Mouse (Mus musculus) ovary, adult 18-20 months (tissue): ENCODE measurements at regions not wholly inside any gene's neighbourhood (a gene's known extent, or its start where the extent isn't known, plus 50 kb on each side); places are given as distances from the start of the nearest gene placed in this dataset.

Experiments used
- DNase-seq: peaks from one replicate; pipeline ENCODE4 v3.0.0; 2022; ENCODE audit warnings: low spot score, mixed read lengths

DNA sequence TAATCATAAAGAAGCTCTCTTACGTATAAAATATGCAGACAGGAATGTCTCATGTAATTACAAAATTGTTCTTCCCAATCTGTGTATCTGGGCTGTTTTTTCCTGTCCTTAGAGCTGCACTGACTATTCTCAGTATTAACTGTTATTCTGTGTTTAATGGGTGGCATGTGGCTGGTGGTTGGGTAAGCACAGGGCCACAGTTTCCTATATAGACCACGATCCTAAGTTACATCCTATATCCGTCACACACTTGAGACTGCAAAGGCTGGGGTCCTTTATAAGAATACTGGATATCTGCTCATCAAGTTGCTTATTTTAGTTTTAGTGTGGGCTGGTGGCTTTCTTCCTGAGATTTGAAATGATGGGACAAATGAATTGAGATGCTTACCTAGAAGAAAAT lies 159.0 kb downstream of the Sox4 start:
- DNase-seq: no peak

DNA sequence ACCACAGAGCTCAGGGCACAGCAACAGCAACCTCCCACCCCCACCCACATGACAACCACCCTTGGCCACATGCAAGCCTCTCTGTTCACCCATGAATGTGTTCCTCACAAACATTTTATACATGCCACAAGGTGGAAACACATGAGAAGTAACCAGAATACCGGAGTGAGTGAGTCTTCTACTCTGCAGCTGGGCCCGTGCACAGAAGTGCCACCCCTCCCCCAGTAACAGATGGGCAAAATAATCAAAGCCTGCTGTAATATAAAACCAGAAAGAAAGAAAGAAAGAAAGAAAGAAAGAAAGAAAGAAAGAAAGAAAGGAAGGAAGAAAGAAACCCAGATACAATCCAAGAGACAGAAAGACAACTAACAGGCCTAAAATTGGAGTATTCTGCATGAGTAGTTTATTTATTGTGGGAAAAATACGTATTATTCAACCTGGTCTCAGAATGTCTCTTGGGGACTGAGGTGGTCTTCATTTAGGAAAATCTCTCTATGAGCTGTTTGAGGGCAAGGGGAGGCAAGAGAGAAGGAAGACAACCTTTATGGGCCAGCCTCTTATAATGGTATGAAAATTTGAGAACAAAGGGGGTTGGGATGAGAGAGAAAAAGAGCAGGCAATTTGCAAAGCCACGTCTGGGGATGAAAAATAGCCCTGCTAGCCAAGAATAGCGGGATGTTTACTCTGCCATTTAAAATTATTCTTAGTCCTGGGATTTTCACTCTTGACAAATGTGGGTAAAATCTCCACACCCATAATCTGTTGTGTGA lies 160.2 kb downstream of the Sox4 start:
- no peak for DNase-seq

DNA sequence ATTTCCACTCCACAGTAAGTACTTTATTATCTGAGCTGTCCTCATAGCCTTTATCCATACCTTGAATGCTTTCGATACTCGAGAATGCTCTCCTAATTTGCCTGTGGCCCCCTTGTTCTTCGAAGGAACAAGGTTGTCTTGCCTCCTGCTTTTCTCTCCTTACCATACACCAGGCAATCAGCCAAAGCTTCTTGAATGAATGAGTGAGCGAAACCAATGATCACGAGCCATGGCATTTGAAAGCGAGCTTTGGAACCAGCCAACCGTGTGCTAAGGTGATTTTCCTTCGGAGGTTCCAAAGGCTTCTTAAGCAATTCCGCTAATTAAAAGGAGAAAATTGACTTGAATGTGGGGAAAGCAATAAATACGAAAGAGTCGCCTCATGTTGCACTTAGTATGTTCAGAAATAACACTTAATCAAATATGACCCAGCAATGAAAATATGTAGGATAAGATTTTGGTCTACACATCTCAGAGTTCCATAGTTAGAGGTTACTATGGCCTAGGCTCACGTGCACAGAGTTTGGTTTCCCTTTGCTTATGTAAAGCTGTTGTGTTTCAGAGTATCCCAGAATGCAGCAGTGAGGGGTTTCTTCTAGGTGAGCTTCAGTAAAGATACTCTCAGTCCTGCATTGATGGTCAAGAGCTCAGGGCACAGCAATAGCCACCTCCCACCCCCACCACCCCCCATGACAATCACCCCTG lies 160.9 kb downstream of the Sox4 start:
- no peak for DNase-seq

DNA sequence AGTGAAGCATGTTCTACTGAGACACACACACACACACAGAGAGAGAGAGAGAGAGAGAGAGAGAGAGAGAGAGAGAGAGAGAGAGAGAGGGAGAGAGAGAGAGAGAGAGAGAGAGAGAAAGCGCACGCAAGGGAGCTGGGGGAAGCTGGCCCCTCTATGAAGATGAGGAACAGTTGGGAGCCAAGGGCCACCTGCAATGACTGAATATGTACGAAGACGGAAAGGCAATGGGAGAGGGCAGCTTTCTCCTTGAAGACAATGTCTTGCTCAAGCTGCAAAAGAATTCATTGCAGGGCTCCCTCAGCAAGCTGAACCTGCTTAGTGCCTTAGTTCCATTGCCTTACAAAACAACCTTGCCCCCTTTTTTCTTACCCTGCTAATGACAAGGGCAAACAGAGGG lies 163.1 kb downstream of the Sox4 start:
- DNase-seq: no peak

DNA sequence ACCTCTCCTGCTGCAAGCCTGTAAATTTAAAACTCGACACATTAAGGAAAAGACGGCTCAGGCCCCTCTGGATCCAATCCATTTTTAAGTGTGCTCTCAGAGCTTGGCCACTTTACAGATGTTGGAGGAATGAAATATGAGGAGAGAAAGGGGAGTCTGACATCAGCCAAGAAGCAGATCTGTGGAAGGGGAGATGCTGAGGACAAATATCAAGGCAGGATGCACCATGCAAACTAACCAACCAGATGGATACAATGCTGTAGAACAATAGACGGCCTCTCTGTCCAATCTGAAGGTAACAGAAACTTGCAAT lies 166.2 kb downstream of the Sox4 start:
- DNase-seq: no peak

DNA sequence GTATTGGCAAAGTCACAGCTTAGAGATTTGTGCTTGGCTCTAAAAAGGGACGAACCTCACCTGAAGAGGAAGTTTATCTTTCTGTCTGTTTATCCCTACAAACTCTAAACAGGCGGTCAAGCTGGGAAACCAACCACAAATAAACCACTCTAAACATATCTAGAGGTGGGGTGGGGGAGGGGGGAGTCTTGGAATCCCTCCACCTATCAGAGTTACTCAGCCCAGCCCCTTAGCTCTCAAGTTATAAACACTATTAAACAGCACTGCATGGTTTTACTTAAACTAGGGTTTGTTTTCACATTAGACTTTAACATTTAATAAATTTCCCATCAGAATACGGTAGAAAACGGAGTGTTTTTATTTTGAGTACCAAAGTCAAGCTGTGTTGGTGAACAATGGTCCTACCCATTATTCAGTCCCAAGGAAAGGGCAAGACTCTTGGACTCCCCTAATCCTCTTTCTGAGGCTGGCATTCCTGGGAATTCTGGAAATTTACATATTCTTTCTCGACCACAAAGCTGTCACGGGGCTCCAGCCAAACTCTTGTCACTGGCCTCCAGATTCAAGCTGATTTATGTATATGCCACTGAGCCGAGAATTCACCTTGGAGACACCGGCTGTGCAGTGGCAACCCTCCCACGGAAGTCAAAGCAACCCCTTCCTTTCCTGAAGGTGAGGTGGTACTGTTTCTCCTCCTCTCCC lies 166.7 kb downstream of the Sox4 start:
- no peak for DNase-seq

DNA sequence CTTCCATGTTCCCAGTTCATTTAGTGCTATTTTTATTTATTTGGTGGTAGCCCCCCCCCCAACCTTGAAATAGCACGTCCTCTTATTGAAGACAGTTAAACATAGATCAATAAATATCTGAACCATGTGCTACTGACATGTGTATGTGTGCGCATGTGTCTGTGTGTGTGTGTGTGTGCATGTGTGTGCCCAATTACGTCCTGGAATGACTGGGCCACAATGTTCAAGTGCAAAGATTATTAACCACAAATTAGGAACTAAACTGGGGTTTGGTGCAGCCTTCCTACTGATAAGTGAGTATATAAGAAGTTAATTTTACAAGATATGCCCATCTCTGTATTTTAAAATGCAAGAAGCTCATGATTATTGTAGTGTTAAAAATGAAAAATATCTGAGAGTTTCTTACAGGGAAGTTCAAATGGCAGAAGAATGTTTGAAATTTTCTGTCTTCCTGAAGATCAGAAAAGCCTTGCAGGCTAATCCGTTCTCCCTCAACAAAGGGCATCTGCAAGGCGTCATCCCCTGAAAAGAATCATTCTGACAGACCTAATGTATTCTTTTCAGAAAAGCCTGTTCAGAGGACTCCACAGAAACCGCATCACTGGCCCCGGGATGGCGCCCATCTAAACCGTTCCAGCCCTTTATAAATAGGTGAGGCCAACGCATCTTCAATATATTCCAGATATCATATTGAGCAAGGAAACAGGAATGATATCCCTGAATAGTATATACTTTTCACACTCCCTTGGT lies 170.8 kb downstream of the Sox4 start:
- DNase-seq: no peak

DNA sequence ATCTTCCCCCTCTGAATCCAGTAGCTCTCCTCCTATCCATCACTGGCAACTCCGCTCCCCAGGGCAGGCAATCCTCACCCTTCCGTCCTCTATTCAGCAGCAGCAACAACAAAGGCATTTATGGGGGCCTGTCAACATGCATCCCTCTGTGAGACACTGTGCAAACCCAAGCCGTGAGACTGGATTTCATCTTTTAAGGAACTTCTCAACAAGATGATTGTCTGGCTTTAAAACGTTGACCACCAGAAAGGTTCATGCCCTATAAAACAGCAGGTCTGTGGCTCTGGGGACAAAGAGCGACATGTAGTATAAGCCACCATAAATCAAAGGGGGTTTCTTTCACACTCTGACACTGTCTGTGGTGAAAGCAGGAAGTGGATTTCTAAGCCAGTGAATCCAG lies 171.4 kb downstream of the Sox4 start:
- DNase-seq: no peak

DNA sequence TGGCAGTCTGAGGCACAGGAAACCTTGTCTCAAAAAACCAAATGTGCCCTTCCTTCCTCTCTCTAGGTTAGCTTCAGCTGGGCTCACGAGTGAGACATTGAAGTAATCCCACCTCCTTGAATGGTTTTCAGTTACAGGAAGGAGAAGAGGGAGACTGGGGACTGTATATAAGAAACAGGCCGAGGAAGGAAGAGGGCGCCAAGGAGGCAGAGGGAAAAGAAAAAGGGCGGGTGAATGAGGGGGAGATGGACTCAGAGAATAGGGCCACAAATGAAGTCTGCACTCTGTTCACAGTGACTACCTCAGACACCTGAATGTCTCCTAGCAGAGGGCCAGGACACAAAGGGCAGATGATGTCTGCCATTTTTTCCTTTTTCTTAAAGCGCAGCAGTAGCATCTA lies 171.9 kb downstream of the Sox4 start:
- no peak for DNase-seq

DNA sequence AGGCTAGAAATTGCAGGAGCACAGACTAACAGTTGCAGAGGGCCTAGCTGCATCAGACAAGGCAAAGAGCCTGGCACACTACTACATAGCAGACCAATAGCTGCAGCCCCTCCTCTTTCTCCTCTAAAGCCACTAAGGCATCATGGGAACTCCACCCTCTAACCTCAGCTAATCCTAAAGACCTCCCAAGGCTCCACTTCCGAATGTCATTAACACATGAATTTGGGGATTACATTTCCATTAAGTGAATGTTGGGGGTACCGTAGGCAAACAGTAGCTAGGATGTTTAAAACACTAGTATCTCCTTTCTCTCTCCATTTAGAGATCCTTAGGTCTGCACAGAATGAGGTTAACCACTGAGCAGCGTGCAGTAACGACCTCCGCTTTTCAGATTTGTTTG lies 173.1 kb downstream of the Sox4 start:
- DNase-seq: no peak

DNA sequence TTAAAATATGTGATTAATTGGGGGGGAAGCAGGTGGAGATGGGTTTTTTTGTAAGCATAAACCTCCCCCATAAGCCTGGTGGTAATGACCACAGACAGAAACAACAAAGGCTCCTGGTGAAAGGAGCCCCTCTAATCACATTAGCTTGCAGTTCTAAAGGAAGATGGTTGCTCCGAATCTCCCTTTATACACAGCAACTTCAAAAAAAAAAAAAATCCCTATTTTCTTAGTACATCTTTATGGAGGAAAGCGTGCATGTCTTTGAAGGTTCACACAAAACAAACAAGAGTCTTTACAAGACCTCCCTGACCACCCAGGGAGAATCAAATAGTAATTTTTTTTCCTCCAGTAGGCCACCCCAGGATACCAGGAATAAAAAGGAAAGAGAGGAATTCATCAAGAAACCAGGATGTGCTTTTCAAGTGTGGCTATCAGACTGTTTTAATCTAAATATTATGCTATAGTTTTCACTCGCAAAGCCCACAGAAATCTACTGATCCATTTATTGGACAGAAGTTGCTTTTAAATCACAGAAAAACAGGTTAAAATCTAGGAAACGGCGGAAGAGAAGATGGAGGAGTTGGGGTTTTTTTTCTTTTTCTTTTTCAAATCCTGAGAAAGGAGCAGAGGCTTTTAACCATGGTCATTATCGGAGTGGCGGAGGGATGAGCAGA lies 178.2 kb downstream of the Sox4 start:
- no peak for DNase-seq

DNA sequence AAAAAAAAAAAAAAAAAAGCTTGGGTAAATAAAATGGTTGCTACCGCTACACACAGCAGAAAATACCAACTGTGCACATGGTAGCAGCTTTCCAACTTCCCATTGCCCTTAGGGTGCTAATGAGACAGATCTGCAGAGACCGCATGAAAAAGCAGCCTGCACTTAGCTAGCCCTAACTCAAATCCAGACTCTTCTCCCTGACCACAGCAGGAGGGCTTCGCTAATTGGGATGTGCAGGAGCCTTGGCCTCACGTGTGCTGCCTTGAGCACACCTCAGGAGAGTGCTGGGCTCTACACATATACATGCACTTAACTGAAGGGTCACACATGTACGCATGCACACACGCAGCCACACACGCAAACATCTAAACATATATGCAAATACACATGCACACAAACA lies 178.9 kb downstream of the Sox4 start:
- no peak for DNase-seq

DNA sequence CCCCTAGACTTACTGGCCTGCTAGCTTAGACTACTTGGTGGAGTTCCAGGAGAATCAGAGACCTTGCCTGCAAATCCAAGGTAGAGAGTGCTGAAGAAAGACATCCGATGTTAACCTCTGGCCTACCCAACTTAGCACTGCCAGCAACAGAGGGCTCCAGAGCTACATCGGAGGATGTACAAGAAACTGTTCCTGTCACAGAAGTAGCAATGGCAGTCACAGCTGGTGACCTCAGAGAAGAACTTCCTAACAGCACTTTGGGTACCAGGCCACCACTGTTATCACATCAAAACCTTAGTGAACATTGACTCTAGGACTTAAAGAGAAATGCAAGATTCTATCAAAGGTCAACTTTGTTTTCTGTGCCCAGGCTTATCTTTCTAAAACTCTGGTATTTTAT lies 180.0 kb downstream of the Sox4 start:
- no peak for DNase-seq

DNA sequence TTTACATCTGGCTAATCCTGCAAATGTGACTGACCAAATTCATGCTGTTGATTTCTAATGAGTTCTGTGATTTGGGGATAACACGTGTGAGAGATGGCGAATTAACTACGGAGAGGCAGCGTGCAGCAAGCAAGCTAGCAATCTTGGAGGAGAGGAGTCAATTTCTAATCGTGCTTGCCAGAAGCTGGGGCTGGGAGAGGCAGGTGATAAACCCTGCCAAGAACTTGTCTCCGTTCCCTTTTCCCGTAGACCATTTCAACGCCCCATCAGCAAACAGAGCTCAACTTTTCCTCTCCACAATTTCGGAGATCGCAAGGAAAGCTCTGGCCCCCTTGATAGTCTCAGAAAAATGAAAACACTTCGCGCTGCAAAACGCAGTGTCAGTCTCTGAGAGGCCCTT lies 183.0 kb downstream of the Sox4 start:
- no peak for DNase-seq

DNA sequence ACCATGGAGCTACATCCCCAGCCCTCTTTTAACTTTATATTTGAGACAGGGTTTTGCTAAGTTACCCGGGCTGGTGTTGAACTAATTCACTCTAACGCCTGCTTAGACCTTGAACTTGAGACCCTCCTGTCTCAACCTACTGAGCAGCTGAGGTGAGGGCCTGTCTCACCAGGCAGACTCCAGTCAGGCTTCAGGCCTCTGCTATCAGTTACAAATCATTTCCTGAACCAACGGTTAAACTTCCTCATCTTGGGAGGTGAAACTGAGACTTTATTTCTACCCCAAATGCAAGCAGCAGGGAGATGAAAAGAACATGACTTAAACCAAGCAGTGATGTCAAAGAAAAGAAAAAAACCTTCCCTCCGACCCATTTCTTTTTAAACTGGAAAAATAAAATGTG lies 183.5 kb downstream of the Sox4 start:
- no peak for DNase-seq

DNA sequence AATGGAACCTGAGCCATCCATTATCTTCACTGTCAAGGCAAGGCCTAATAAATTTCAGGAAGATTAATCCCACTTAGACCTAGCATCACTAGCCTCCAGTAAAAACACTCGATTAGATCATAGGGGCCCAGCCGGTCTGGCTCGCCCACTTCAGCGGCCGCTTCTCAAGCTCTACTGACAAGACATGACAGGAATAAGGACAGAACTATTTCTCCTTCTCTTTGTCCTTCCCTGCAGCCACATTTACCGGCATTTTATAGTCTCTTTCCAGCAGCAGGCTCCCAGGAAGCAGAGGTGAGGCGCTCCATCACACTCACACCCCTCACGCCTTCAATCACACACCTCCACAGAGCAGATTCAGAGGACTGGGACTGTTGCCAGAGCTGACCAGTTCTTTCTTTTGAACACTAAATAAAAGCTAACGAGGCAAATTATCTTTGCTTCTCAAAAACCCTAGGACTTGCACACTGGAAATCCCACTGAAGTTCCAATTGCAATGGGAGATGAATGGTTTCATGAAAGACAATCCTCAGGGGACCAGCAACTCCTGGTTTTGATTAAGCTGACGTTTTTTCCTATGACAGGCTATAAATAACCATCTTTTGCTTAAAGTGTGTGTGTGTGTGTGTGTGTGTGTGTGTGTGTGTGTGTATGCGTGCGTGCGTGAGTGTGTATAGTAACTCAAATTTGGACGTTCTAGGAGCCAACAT lies 184.6 kb downstream of the Sox4 start:
- DNase-seq: no peak

DNA sequence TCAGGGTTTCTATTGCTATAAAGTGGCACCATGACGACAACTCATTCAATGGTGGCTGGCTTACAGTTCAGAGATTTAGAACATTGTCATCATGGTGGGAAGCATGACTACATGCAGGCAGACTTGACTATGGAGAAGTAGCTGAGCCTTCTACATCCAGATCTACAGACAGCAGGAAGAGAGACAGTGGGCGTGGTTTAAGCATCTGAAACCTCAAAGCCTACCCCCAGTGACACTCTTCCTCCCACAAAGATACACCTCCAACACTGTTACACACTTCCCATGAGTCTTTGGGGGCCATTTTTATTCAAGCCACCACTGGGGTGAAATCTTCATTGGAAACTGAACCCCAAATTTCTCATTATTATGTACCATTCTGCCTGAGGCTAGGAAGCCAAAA lies 191.0 kb downstream of the Sox4 start:
- no peak for DNase-seq

DNA sequence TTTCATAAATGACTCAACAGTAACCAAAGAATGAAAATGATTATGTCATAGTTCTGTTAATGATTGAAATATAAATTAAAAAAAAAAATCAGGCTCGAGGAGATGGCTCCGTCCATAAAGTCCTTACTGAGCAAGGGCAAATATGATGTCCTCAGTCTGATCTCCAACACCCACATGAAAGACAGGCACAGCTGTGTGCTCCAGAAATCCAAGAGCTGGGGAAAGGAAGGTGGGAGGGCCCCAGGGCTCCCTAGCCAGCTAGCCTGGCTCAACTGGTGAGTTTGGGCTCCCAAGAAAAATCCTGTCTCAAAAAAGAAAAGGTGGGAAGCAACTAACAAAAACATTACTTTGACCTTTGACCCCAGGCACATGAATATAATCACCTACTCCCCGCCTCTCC lies 194.5 kb downstream of the Sox4 start:
- no peak for DNase-seq

DNA sequence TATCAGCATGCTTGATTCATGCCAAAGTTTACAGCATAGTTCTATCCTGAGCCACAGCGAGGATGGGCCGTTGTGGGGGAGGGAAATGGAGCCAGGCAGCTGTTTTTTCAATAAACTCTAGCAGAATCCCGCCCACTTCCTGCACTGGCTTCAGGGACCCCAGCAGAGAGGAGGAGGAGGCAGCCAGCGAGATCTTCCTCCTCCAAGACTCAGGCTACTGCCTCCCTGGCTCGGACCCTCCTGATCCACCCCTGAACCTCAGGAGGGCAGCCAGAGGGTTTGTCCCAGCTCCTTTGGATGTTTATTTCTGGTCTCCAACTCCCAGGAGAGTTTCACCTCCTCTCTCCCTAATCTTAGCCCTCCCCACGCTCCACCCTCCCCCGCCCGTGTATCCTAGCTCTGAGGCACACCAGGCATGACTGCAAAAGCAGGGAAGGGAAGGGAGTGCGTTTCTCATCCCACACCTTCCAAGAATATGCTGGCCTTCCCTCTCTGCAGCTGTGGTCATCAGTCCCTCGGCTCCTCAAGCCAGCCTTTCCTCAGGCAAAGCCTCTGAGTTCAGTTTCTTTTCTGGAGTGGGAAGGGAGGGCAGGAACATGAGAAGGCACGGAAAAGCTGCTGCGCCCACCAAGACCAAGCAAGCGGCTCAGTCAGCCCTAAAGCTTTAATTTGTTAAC lies 195.5 kb downstream of the Sox4 start:
- DNase-seq: peak; percentile 83

DNA sequence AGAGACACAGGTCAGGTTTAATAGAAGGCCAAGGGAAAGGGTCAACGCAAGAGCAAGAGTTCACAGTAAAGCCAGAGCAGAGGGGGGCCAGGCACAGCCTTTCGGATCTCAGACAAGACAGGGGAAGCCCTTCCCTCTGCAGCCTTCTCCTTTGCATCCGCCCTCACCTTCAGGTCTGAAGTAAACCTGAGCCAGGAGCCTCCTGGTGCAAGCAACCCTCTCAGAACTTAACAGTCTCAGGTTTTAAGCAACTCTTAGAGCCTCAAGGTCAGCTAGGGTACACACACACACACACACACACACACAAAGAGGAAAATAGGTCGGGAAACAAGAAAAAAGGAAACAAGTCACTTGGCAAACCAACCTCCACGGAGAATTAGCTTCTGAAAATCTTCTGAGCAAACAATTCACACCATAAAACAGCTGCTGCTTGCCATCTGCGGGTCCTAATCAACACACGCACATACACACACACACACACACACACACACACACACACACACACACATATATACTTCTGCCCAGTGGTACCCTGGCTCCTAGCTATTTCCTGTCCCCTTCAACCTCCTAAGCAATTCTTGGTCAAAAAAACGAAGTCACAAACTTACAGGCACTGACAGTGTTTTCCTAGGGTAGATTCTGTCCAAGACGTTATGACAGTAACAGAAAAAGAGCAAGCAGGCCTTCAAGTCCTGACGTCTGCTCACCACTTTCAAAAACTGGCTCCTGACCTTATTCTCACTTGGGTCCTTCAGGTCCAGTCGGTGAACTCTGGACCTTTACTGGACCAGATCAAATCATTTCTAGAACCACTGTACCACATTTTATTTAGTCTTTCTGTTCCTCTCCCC lies 196.4 kb downstream of the Sox4 start:
- no peak for DNase-seq
